Mouse (Mus musculus): Measurements from ENCODE around the gene Steap2. TPM values are rescaled to one million over a fixed set of nuclear protein-coding genes. Genes with fewer than 3 reads are reported as not detected.

Steap2 gene
- 1 to 10 TPM; 3.1 to 8.6 TPM for polyA plus RNA-seq (2012; fragmentation: generic; extraction: Trizol)

GRCm38 (mm10) chr5:5693956-5694653 lies at the start of gene Steap2:
TSS of gene Steap2 (minus strand) at chr5:5694578.

DNA sequence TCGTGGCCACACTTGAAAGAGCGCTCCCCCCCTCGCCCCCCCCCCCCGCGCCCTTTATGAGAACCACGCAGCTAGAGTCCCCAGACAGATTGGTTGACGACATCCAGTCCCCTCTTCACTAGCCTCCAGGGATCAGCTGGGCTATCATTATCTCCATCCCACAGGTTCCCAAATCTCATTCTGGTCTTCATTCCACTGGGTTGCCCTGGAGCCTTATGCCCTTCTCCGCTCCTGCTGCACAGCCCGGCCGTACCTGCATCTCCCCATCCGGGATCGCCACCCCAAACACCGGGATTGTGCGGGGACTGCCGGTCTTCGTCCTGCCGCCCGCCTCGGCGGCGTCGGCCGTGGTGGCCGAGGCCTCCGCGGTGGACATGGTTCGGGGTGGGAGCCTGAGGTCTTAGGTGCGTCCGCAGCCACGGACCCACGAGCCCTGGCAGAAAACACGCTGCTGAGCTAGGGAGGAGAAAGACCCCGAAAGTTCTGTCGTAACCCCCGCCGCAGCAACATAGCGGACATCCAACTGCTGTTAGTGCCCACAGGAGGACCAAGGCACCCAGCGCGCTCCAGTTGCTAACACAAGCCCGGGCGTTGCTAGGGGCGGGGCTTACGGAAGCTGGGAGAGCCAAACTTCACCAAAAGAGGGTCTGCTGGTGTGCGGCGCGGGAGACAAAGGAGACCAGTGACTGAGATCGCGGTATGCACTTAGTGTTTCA lies 30.6 kb downstream of the Steap2 start, which contains the start of gene Cfap69:
Gene Cfap69, minus strand, starts transcription at position 585 of the 716 bp plus-strand sequence.

Other genes starting within 250 kb of the Steap2 start
- under 1 TPM; 0.09 to 0.12 TPM for gene 1700015F17Rik, start 215.4 kb downstream of the Steap2 start, polyA plus RNA-seq (2012; fragmentation: generic; extraction: Trizol)
- 1 to 10 TPM; 2.0 to 7.3 TPM for gene Cldn12, start 179.6 kb downstream of the Steap2 start, polyA plus RNA-seq (2012; fragmentation: generic; extraction: Trizol)
- gene Gtpbp10, start 135.0 kb downstream of the Steap2 start, polyA plus RNA-seq (2012; fragmentation: generic; extraction: Trizol) = under 1 TPM; 0.04 to 0.84 TPM
- under 1 TPM; 0.11 to 0.12 TPM for gene Gm8773, start 120.8 kb downstream of the Steap2 start, polyA plus RNA-seq (2012; fragmentation: generic; extraction: Trizol)
- 1 to 10 TPM in 1 of 2 experiments, under 1 TPM in 1; 0.34 to 1.2 TPM for gene Cfap69, start 30.3 kb downstream of the Steap2 start, polyA plus RNA-seq (2012; fragmentation: generic; extraction: Trizol)
- 10 to 100 TPM in 1 of 2 experiments, 1 to 10 TPM in 1; 4.2 to 29.7 TPM for gene Steap1, start 54.7 kb upstream of the Steap2 start, polyA plus RNA-seq (2012; fragmentation: generic; extraction: Trizol)

Data from C3H10T1/2 (cell line).